Mouse (Mus musculus) heart, embryonic 14.5 days (tissue): ENCODE results near the gene Grhpr. TPM values are rescaled to one million over a fixed set of nuclear protein-coding genes. Genes with fewer than 3 reads are reported as not detected.
A peak's percentile ranks its signal among the peaks of the same experiment; 100 is the strongest.

Experiments used
- ATAC-seq: fragments of 200-750 bp; cut with Nextera tagmentation; 2 replicates; pipeline ENCODE4 v1.8.0; 2017; ENCODE audit warnings: low read depth, moderate TSS enrichment; ENCODE audit not compliant: insufficient number of reproducible peaks, insufficient read depth, low FRiP score
- H3K27ac ChIP-seq, 2 experiments: fragments of 200-500 bp in 1 of 2; fragments of 300-500 bp in 1 of 2; sonication (generic) in 1 of 2; replicated peaks in 1 of 2; 2 replicates each; pipeline ENCODE4 v1.5.1; 2012 to 2014; ENCODE audit warnings: low read depth in 2 of 2, low read length in 2 of 2, control low read depth in 1 of 2, mild to moderate bottlenecking in 1 of 2, mixed read lengths in 1 of 2; ENCODE audit not compliant: control insufficient read depth in 1 of 2, insufficient read depth in 1 of 2
- H3K27me3 ChIP-seq: fragments of 300-500 bp; sonication (generic); 2 replicates; pipeline ENCODE4 v1.6.1; 2014; ENCODE audit warnings: mild to moderate bottlenecking, low read length, control low read depth; ENCODE audit not compliant: control insufficient read depth, insufficient read depth
- H3K36me3 ChIP-seq: fragments of 300-500 bp; sonication (generic); 2 replicates; pipeline ENCODE4 v1.6.1; 2014; ENCODE audit warnings: mild to moderate bottlenecking, control low read depth, low read length, mixed read lengths; ENCODE audit not compliant: control insufficient read depth, insufficient read depth
- H3K4me1 ChIP-seq, 2 experiments: fragments of 200-500 bp in 1 of 2; fragments of 300-500 bp in 1 of 2; sonication (generic) in 1 of 2; 2 replicates each; pipeline ENCODE4 v1.6.1; 2012 to 2014; ENCODE audit warnings: low read length in 2 of 2, control low read depth in 1 of 2, mixed read lengths in 1 of 2; ENCODE audit not compliant: control insufficient read depth in 2 of 2, insufficient read depth in 2 of 2
- H3K4me2 ChIP-seq: fragments of 300-500 bp; sonication (generic); 2 replicates; pipeline ENCODE4 v1.6.1; 2014; ENCODE audit warnings: mild to moderate bottlenecking, low read length
- H3K4me3 ChIP-seq, 2 experiments: fragments of 200-500 bp in 1 of 2; fragments of 300-500 bp in 1 of 2; sonication (generic) in 1 of 2; 2 replicates each; pipeline ENCODE4 v1.5.1; 2012 to 2014; ENCODE audit warnings: low read length in 2 of 2, mild to moderate bottlenecking in 2 of 2, control low read depth in 1 of 2, low read depth in 1 of 2, moderate library complexity in 1 of 2; ENCODE audit not compliant: control insufficient read depth in 1 of 2, insufficient read depth in 1 of 2
- H3K9ac ChIP-seq: fragments of 300-500 bp; sonication (generic); 2 replicates; pipeline ENCODE4 v1.6.1; 2014; ENCODE audit warnings: mild to moderate bottlenecking, low read length
- H3K9me3 ChIP-seq: fragments of 300-500 bp; sonication (generic); 2 replicates; pipeline ENCODE4 v1.6.1; 2016; ENCODE audit warnings: low read length, control low read depth; ENCODE audit not compliant: control insufficient read depth
- WGBS: fragments of 180-500 bp; shearing (Covaris S2); extraction: QIAGEN DNeasy Blood & Tissue Kit; methylation state at CpG from one replicate; pipeline ENCODE4 v1.1.7; 2014; 5-methylcytosine and 5-hydroxymethylcytosine counted together
- polyA plus RNA-seq: library from polyadenylated mRNA; unstranded; fragments of >200 nt; fragmentation: Nextera tagmentation; extraction: Ambion mirVana; gene quantifications from 2 replicates; pipeline ENCODE4 v1.2.1, GENCODE M21; 2014

The Grhpr gene
- polyA plus RNA-seq, 1 experiment from 2014 or later: 88.7 TPM

DNA sequence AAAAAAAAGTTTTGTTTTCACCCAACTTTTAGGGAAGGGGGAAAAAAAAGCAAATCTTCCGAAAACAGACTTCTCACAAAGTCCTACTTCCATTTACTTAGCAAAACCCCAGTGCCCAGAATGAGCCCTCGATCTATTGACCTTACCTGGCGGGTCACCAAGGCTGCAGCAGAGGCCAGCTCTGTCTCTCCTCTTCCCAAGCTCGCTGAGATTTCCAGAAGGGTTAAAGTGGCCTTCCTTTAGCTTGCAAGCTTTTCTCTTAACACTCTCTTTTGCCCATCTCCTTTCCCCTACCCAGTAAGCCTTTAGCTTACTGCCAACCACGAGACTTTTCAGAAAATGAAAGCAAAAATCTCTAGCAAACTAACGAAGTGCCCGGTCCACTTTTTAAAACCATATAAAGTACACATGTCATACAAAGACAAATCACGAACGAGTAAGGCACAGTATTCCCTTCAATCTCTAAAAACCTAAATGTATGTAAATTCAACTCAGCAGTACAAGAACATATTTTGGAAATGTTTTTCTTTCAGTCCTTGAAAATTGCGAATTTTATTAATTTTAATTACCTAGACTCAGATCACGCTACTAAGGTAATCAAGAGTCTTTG lies 29.7 kb downstream of the Grhpr start:
- Histone ChIP-seq H3K4me3 (peak overlapping the region; percentile 78 to 82), H3K27ac (peak overlapping the region; percentile 27 to 97; a peak in 3 of 4 replicates), H3K4me2 (peak overlapping the region; percentile 86), H3K27me3 (no peaks in the 10 kb centered on the region), H3K9me3 (no peaks in the 10 kb centered on the region), H3K9ac (peak overlapping the region; percentile 89), H3K36me3 (no peaks in the 10 kb centered on the region), H3K4me1 (peaks cover 8 to 23% of the 10 kb centered on the region in 2 experiments)
- no peak for ATAC-seq
- 16% methylated on average over 11 of the region's 11 CpGs for WGBS

DNA sequence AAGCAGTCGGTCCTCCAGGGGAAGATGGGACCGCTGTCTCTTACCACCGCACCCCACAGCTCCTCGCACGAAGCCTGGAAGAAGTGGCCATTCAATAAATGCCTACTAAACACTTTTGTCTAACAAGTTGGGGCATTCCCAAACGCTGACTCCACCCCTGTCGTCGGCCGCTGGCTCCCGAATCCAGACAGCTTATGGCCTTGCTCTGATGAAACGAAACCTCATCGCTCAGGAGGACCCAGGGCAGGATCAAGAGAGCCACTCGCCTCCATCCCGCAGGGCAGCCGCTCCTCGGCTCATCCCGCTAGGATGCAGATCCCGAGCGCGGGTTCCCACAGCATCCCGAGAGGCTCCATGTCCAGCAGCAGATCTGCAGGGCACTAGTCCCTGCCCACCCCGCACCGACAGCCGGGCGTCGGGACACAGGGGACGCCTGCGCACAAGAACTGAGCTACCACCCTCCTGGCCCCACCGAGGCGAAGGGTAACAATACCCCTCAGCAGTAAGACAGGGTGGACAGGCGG lies 30.4 kb downstream of the Grhpr start:
- WGBS: under 1% methylated on average over 31 of the region's 31 CpGs
- peak overlapping the region; percentile 86 for H3K4me2 ChIP-seq
- H3K9me3 ChIP-seq: no peaks in the 10 kb centered on the region
- peak overlapping the region; percentile 78 to 82 for H3K4me3 ChIP-seq
- H3K4me1 ChIP-seq: peaks cover 8 to 23% of the 10 kb centered on the region in 2 experiments
- ATAC-seq: peak; percentile 69
- peak overlapping the region; percentile 82 to 97 for H3K27ac ChIP-seq
- no peaks in the 10 kb centered on the region for H3K27me3 ChIP-seq
- H3K36me3 ChIP-seq: no peaks in the 10 kb centered on the region
- H3K9ac ChIP-seq: peak overlapping the region; percentile 89

DNA sequence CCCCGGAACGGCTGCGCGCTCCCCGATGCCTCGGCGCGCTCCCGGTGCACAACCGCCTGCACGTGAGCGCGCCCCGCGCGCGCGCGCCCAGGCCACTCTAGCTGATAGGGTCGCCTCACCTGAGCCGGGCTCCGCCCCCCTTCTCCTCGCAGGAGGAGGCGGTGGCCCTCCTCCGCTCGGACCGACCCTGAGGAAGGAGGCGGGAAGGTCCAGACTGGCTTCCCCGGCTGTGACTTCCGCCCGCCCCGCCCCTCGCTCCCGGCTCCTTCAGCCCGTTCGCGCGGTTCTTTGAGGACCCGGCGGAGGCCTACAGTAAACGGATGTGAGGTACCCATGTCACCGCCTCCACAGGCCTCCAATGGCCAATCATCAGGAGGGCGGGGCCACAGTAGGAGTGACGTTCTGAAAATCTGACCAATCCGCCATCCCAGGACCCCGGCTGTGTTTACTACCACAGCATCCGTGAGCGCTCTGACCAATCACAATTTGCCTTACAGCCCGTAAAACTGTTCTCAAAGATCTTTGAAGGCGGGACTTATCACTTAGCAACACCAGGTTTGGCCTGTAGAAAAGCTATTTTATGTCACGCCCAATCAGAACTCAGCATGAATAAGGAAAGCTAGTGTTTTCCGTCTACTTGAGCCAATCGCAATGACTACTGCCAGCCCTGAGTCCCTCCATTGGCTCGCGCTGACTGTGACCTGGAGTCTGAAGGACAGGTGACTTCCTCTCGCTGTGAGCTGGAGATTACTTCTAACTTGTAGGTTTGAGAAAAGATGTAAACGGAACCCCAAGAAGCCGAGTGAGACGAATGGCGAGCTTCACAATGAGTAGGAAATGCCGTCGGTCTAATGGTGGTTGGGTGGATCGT lies 31.1 kb downstream of the Grhpr start, which contains the start of gene Zbtb5:
Gene Zbtb5 (minus strand): TSS at position 308 of the 871 bp plus-strand sequence.
- under 1% methylated on average over 59 of the region's 63 CpGs for WGBS
- Histone ChIP-seq H3K4me1 (peaks cover 8 to 23% of the 10 kb centered on the region in 2 experiments), H3K27me3 (no peaks in the 10 kb centered on the region), H3K27ac (peak within 1 kb of the TSS; percentile 94 to 97), H3K36me3 (no peaks in the 10 kb centered on the region), H3K4me3 (peak within 1 kb of the TSS; percentile 82 to 93), H3K9ac (peak within 1 kb of the TSS; percentile 89), H3K4me2 (peak within 1 kb of the TSS; percentile 86), H3K9me3 (no peaks in the 10 kb centered on the region)
- peak; percentile 99 for ATAC-seq

DNA sequence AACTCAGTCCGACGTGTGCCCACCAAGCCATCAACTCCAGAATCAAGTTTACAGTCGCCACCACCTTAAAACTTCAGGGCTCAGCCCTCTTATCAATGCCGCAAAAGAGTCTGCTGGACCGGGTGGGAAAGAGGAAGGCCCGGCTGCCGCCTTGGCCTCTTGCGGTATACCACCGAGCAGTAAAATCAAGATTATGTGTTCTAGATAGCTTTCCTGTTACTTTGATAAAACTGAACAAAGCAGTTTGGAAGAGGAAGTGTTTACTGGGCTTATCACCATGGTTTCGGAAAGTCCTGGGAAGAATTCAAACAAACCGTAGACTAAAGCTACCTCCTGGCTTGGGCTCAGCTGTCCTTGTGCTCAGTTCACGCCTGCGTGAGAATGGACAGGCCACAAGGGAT lies 31.8 kb downstream of the Grhpr start:
- Histone ChIP-seq H3K27ac (peak overlapping the region; percentile 85 to 94), H3K9ac (peak overlapping the region; percentile 81), H3K4me2 (peak overlapping the region; percentile 60), H3K36me3 (no peaks in the 10 kb centered on the region), H3K4me1 (peaks cover 8 to 23% of the 10 kb centered on the region in 2 experiments), H3K27me3 (no peaks in the 10 kb centered on the region), H3K9me3 (no peaks in the 10 kb centered on the region), H3K4me3 (peak overlapping the region; percentile 65 to 93)
- ATAC-seq: no peak
- under 1% methylated on average over 13 of the region's 13 CpGs for WGBS

DNA sequence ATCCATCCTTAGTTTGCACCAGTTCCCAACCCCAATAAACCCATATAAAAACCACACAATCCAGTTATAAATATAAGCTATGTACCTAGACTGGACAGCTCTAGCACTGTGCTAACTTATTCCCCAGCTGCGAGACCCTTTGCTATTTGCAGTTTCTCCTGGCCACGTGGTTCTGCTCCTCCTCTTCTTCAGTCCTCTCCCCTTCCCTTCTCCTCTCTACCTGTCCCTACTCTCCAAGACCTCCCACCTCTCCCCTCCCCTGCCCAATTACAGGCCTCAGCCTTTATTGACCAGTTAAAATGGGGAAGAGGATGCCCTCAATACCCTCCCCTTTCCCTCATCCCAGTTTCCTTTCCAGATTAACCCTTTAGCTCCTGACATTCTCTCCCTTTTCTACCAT lies 32.3 kb downstream of the Grhpr start:
- ATAC-seq: no peak
- Histone ChIP-seq H3K4me1 (peaks cover 8 to 23% of the 10 kb centered on the region in 2 experiments), H3K4me3 (peak overlapping the region in 1 of 2 experiments; percentile 65; a peak in 3 of 4 replicates), H3K9ac (peak overlapping the region; percentile 81), H3K27ac (peak overlapping the region in 1 of 2 experiments; percentile 85; a peak in 2 of 4 replicates), H3K36me3 (no peaks in the 10 kb centered on the region), H3K4me2 (peak overlapping the region; percentile 60), H3K9me3 (no peaks in the 10 kb centered on the region), H3K27me3 (no peaks in the 10 kb centered on the region)
- whole genome bisulfite sequencing: 6% methylated on average over 2 of the region's 2 CpGs

DNA sequence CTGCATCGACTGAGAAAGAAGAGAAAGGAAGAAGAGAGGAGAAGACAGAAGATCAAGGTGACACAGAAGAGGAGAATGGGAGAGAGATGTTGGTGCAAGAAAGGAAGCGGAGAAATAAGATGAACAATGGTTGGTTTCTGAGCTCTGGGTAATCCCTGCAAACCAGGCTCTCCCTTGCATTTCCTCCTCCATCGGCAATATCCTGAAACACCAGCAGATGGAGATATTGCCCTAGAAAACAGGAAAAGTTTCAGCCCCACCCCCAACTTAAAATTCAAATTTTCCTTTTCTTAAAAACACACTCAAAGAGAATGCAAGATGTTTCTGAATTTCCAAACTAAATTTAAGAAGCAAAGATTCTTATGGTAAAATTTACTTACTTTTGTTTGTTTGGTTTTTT lies 34.4 kb downstream of the Grhpr start:
- Histone ChIP-seq H3K9me3 (no peaks in the 10 kb centered on the region), H3K4me3 (no peak overlapping the region), H3K4me2 (no peak overlapping the region), H3K27ac (no peak overlapping the region), H3K9ac (peak overlapping the region; percentile 25; the same call in 1 of the 2 replicates), H3K27me3 (no peaks in the 10 kb centered on the region), H3K4me1 (peaks cover 10 to 24% of the 10 kb centered on the region in 2 experiments), H3K36me3 (no peaks in the 10 kb centered on the region)
- no peak for ATAC-seq
- 9% methylated on average over 3 of the region's 3 CpGs for WGBS

DNA sequence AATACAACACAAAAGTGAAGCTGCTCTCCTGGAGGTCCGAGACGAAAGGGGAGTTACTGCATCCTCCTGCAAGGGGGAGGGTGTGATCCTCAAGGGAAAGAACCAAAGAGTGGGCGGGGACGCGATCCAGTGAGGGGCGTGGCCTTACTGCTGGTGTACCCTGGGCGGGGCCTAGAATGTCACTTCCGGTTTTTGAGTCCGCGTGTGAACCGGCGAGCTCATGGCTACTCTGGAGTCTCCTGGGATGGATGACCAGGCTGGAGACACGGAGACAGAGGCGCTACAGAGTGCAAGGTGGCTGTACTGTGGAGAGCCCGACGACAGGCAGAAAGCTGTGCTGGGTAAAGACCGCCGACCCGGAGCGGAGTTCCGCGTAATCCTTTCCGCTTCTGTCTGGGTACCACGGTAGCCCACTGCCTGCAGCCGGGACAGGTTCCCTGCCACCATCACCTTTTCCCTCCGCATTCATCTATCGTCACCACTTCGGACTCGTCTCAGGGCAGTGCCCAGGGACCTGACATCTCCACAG lies 37.3 kb downstream of the Grhpr start, which contains the start of gene Polr1e:
Gene Polr1e (plus strand): TSS at position 132 of the 529 bp plus-strand sequence.
- H3K27ac ChIP-seq: peak within 1 kb of the TSS in 1 of 2 experiments; percentile 49; a peak in 2 of 4 replicates
- WGBS: 1% methylated on average over 29 of the region's 29 CpGs

More for the DNA sequence above, 37.3 kb downstream of the Grhpr start, which contains the start of gene Polr1e:
- peak; percentile 88 for ATAC-seq
- Histone ChIP-seq H3K4me1 (peaks cover 7 to 16% of the 10 kb centered on the region in 2 experiments), H3K36me3 (peaks cover 17% of the 10 kb centered on the region), H3K4me2 (peak within 1 kb of the TSS; percentile 93), H3K27me3 (no peaks in the 10 kb centered on the region), H3K9ac (peak within 1 kb of the TSS; percentile 85), H3K4me3 (peak within 1 kb of the TSS; percentile 63 to 81), H3K9me3 (no peaks in the 10 kb centered on the region)
